Mouse (Mus musculus) gastrocnemius, adult 18-20 months (tissue): ENCODE measurements around the gene Mycn. TPM values are rescaled to one million over a fixed set of nuclear protein-coding genes. Genes with fewer than 3 reads are reported as not detected.

Source experiments
- DNase-seq: peaks from one replicate; pipeline ENCODE4 v3.0.0; 2021; ENCODE audit warnings: low spot score
- total RNA-seq, 2 experiments: library from RNA; stranded (reverse); gene quantifications; 2 replicates each; pipeline ENCODE4 v1.2.3; 2021

Mycn gene
- total RNA-seq, 2 experiments from 2014 or later = 0.25 to 0.85 TPM

- DNase-seq = no peak
These were observed 17.3 kb downstream of the Mycn start for GRCm38 (mm10) chr12:12924446-12924845.

- DNase-seq = no peak
These were observed 21.3 kb downstream of the Mycn start for GRCm38 (mm10) chr12:12920166-12921157.

- no peak for DNase-seq
These were observed 25.4 kb downstream of the Mycn start for GRCm38 (mm10) chr12:12916298-12916697.

GRCm38 (mm10) chr12:12910356-12910979 lies 31.2 kb downstream of the Mycn start:
- no peak for DNase-seq

GRCm38 (mm10) chr12:12909631-12910277 lies 32.0 kb downstream of the Mycn start:
- DNase-seq = no peak

GRCm38 (mm10) chr12:12906771-12907170 lies 34.9 kb downstream of the Mycn start:
- no peak for DNase-seq

GRCm38 (mm10) chr12:12906321-12906720 lies 35.4 kb downstream of the Mycn start:
- no peak for DNase-seq

GRCm38 (mm10) chr12:12905117-12905516 lies 36.6 kb downstream of the Mycn start:
- no peak for DNase-seq

GRCm38 (mm10) chr12:12904512-12904953 lies 37.2 kb downstream of the Mycn start:
- peak; percentile 87 for DNase-seq

- no peak for DNase-seq
These were observed 37.6 kb downstream of the Mycn start for GRCm38 (mm10) chr12:12904086-12904485.

- DNase-seq = no peak
These were observed 39.3 kb downstream of the Mycn start for GRCm38 (mm10) chr12:12902403-12902802.

- DNase-seq = no peak
These were observed 43.2 kb downstream of the Mycn start for GRCm38 (mm10) chr12:12898356-12899126.

GRCm38 (mm10) chr12:12893986-12894385 lies 47.7 kb downstream of the Mycn start:
- no peak for DNase-seq

- DNase-seq = no peak
These were observed 55.4 kb downstream of the Mycn start for GRCm38 (mm10) chr12:12886191-12886889.
